Mouse (Mus musculus): ENCODE data around the gene Fgfr2.

Fgfr2 gene

GRCm38 (mm10) chr7:130206181-130206582 lies 2917.0 kb downstream of the Fgfr2 start:
- DNase-seq, result peak; percentile 61

DNA sequence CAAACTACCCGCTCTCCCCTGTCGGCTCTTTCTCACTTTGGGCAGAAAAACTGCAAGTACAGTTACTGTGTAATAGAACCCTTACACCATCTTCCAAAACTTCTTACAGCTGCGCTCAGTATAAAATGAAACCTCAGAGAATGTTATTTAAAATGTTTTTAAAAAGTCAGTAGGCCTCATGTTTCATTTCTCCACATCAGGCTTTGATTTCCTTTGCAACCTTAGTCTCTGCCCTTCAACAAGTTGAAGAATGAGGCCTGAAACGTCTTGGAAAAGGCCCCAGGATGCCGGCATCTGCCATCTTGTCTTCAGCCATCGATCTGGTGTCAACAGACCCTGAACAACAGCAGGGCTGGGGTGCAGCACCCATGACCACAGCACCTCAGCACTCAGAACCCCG lies 2918.0 kb downstream of the Fgfr2 start:
- no peak for DNase-seq

DNA sequence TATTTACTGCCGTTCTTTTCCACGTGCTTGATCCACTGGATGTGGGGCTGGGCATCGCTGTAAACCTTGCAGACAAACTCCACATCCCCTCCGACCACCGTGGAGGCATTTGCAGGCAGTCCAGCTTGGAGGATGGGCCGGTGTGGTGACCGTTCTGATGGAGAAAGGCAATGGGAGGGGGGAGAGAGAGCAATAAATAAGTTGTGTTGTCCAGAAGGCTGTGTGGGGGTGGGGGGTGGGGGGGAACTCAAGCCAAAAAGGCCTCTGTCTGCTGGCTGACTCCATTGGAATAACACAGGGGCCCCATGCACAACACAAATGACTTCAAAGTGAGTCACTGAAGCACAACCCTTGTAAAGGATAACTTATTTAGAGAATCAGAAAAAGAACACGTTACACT lies 2922.1 kb downstream of the Fgfr2 start:
- no peak for DNase-seq

GRCm38 (mm10) chr7:130199951-130200350 lies 2923.2 kb downstream of the Fgfr2 start:
- DNase-seq, result no peak

- DNase-seq, result peak; percentile 44
These were observed 2923.8 kb downstream of the Fgfr2 start for GRCm38 (mm10) chr7:130199317-130199716.

DNA sequence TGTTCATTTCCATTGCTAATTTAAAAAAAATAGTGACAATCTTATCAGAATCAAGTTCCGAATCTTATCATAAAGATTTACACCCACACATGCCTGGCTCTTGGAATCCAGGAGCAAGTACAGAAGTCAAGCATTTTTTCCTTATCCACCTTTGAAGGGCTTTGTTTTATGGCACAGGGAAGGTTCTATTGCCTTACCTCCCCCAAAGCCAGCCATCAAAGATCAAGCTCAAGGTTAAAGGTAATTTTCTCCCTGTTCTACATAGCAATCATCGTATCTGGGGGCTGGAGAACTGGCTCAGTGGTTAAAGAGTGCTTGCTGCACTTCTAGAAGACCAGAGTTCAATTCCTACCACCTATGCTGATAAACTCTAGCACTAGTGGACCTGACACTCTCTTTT lies 2928.1 kb downstream of the Fgfr2 start:
- no peak for DNase-seq

DNA sequence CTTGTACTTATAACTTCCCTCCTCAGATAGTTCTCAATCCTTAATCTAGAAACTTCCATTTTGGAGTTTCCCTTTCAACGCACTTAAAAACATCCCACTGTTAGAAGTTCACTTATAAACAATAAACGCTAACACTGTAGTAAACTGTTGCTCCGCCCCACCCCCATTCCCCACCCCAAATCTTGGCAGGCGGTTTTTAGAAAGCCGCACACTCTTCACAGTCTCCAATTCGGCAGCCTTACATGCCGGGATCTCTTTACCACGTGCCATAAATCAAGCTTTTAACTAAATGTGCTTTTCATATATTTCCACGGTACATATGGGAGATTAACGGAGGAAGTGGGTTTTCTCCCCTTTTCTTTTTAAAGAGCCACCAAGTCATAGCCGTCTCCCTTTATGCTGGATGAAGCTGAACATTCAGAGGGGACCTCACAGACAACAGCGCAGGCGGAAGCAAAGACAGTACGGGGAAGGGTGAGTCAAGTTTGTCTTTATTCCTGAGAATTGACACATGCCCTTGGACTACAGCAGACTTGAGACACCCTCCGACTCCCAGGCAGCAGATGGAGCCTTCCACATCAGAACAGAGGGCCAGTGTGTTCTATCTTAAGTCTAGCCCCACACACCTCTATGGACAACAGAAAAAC lies 2932.7 kb downstream of the Fgfr2 start:
- no peak for DNase-seq

- no peak for DNase-seq
These were observed 2933.2 kb downstream of the Fgfr2 start for GRCm38 (mm10) chr7:130189901-130190300.

DNA sequence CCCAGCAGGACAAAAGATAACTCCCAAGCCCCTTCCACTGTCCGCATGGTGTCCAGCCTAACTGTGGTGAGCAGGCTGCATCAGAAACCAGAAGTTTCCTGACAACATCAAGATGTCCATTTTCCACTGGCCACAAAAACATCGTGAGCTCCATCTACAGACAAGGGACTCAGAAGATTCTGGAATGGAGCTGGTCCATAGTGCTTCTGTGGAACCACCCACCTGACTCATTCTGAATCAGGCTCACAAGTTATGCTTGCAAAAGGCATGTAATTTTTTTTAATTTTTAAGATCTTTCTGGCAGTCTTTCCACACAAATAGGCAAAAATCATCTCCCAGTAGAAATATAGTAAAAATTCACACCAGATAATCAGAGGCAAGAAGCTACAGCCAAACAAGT lies 2935.0 kb downstream of the Fgfr2 start:
- DNase-seq, result no peak

GRCm38 (mm10) chr7:130184864-130185263 lies 2938.3 kb downstream of the Fgfr2 start:
- no peak for DNase-seq

GRCm38 (mm10) chr7:130183960-130184359 lies 2939.2 kb downstream of the Fgfr2 start:
- DNase-seq, result no peak

- no peak for DNase-seq
These were observed 2940.6 kb downstream of the Fgfr2 start for GRCm38 (mm10) chr7:130182551-130182950.

DNA sequence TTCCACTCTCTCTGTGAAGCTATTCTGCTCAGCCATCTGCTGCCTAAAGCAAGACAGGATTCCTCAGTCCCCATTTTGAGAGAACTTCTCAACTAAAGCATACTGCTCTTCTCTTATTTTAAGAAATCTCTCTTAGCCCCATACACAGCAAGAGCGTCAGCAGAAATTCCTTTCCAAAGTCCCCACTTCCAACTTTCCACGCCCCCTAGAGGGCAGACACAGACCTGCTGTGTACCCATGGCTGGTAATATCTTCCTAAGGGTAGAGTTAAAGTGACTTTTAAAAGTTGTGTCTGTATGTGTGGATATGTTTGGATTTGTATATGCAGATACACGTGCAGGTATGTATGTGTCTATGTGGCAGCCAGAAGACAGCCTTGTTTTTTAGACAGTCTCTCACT lies 2944.2 kb downstream of the Fgfr2 start:
- peak; percentile 55 for DNase-seq

DNA sequence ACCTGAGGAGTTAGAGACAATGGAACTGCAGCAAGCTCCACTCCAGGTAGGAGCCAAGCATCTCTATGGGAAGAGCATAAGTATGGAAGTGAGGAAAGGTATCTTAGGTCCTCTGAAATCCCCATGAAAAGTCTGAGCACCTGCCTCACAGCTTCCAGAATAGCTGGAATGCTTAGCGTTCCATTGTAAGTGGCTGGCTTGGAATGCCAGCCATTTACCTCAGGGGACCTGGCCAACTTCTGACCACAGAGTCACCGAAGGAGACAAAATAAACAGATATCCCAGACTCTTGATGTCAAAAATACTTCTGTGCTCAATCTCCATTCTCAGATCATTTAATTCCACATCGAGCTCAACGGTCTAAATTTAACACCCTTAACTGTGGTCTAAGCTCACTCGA lies 2946.1 kb downstream of the Fgfr2 start:
- DNase-seq, result no peak

- peak; percentile 50 for DNase-seq
These were observed 2948.6 kb downstream of the Fgfr2 start for GRCm38 (mm10) chr7:130174525-130174924.

DNA sequence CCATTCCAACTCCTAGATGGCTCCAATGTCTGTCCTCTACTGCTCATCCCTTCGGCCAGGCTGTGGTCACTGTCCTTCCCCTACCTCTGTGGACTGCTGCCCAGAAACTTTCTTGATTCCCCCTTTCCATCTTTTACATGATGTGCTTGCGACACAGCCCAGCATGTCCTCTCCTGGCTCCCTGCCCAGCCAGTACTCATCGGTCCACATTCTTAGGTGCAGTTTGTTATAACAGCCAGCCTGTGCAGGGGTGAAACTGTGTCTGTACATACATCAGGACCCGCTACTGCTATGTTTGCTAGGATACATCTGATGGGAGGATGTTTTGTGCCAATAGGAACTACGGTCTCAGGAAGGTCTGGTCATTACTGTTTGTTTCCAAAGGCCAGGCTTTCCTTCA lies 2949.2 kb downstream of the Fgfr2 start:
- DNase-seq, result peak; percentile 59

- DNase-seq, result no peak
These were observed 2953.0 kb downstream of the Fgfr2 start for GRCm38 (mm10) chr7:130170144-130170543.

- no peak for DNase-seq
These were observed 2954.9 kb downstream of the Fgfr2 start for GRCm38 (mm10) chr7:130168296-130168695.

DNA sequence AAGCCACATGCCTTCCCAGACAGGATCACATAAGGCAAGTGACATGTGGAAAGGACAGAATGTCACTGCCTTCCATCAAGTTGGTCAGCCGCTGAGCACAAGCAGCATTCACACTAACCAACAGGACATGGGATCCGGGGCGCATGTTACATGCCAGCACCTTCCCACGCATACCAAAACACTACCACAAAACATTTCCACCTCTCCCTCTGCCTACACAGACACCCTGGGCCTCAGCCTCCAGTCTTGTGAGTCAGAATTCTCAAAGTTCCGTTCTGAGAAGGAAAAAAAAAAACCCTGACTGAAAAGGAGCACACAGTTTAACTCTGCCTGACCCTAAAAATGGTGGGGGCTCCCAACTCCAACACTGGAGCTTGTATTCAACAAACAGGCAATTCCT lies 2955.9 kb downstream of the Fgfr2 start:
- no peak for DNase-seq

- DNase-seq, result no peak
These were observed 2957.0 kb downstream of the Fgfr2 start for GRCm38 (mm10) chr7:130166190-130166589.

DNA sequence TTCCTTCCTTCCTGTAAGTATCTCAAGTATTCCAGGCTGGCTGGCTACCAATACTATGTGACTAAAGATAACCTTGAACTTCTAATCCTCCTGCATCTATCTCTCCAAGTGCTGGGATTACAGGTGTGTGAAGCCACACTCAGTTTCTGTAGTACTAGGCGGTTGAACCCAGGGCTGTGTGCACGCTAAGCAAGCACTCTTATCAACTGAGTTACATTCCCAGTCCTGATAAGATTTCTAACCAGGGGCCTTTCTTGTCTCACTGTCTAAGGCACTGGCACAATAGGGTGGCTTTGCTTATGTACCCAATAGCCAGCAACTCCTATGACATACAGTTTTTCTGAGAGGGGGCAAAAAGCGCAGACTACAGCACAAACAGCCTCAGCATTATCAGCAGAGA lies 2957.7 kb downstream of the Fgfr2 start:
- DNase-seq, result no peak

GRCm38 (mm10) chr7:130162718-130163117 lies 2960.4 kb downstream of the Fgfr2 start:
- DNase-seq, result peak; percentile 36

DNA sequence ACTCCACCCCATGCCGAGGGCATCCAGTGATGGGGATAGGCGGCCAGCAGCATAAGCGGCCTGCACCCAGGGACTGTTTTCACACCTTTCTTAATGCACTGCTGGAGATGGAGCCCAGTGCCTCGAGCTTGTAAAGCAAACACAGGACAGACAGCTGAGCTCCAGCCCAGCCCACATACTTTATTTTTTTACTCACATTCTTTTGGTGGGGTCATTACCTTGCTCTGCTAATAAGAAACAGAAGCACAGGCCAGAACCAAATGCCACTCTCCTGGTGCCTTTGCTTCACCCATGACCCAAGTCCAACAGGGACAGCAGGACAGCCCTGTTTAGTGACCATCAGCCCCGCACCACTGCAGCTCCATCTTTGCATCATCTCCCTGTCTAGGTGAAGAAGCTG lies 2961.6 kb downstream of the Fgfr2 start:
- peak; percentile 44 for DNase-seq

DNA sequence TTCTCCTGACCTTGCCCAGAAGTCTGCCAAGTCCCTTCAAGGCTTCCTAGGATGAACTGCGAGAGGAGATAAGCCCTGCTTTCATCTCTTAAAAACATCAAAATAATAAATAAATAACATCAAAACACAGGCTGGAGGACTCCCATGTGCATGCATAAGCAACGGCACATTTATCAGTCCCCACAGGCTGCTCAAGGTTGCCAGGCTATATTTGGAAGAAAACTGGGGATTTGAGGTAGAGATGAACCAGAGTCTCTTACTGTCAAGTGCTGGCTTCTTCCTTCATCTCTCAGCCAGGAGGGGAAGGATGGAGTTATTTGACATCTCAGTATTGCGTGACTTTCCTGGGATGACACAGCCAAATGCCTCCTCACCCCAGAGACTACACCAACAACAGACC lies 2964.3 kb downstream of the Fgfr2 start:
- DNase-seq, result no peak

DNA sequence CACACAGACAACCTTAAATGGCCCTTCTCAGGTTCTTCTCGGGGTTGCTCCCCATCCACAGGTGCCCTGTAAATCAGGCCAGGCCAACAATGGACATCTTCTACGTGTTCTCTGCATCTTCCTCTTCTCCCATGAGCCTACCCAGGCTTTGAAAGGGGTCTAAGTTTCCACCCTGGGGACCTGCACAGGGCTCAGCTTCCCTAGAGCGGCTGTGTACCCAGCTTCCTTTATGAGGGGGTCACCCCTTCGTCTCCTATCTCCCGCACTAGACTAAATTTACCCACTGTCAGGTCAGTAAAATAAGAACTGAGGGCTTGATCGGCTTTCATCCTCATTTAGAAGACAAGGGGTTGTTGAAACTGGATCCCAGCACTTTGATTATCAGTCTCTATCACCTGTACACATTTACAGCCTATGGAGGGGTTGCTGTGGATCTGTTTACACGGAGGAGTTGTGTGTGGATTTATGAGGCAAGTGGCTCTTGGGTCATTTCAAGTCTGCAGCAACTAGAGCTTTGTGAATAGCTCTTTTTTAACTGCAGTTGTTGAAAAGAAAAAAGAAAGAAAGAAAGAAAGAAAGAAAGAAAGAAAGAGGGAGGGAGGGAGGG lies 2969.7 kb downstream of the Fgfr2 start:
- no peak for DNase-seq
